Mouse (Mus musculus) induced T-regulatory cell, adult 2 months (primary cell): ENCODE measurements around the gene Gm37240.

Source experiments
- DNase-seq: peaks from one replicate; pipeline ENCODE4 v3.0.0-alpha.2; 2012; ENCODE audit warnings: low read depth

Gene Gm37240

DNA sequence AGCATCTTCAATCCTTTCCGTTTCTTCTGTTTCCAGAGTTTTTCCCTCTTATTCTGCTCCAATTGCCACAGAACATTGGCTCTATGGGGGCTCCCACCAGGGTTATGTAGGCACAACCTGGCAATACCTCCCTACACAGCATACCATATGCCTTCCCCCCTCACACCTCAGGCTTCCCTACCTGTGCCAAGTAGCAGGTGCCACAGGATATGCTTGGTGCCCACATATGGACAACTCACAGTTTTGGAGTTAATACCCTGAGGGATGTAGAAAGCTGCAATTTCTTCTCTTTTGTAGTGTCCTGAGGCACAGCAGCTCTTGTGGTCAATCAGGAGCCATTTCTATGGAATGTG is 488.9 kb downstream of the Gm37240 start:
- DNase-seq = no peak

GRCm38 (mm10) chr3:85397816-85398482 is 489.4 kb downstream of the Gm37240 start:
- DNase-seq = no peak

DNA sequence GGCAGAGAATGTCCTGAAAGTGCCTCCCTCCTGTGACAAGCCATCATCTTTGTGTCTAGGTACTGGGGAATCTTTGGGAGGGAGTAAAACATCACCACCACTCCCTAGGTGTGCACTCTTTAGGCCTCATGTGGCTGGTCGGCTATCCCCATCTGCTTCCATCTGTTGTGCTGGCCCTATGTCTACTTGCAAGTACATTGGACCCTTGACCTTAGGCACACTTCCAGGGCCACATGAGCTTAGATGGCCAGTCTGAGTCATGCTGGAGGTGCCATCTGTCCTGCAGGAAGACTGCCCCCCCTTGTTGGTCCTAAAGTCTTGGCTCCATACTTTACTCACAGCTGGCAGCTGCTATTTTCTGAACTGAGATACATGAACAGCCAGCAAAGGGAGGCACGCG is 493.9 kb downstream of the Gm37240 start:
- no peak for DNase-seq

DNA sequence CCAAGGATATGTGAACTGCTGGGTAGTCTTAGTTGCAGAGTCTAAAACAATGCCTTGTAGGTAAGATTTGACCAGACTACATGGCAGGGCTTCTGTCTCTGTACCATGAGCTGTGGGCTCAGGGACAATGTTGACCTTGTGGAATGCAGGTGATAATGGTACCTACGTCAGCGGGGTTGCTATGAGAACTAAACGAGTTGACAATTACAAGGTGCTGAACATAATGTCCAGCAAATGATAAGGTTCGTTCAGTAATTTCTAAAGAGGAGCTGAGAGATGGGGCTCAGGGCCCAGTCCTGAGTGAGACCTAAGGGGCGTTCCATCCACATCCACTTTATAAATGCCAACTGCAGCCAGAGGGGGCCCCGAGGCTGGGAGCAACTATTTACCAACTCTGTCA is 495.6 kb downstream of the Gm37240 start:
- DNase-seq = no peak

- no peak for DNase-seq
These were observed 496.2 kb downstream of the Gm37240 start for GRCm38 (mm10) chr3:85391111-85391510.

GRCm38 (mm10) chr3:85385371-85385770 is 501.9 kb downstream of the Gm37240 start:
- no peak for DNase-seq

GRCm38 (mm10) chr3:85383330-85383729 is 504.0 kb downstream of the Gm37240 start:
- DNase-seq = no peak

DNA sequence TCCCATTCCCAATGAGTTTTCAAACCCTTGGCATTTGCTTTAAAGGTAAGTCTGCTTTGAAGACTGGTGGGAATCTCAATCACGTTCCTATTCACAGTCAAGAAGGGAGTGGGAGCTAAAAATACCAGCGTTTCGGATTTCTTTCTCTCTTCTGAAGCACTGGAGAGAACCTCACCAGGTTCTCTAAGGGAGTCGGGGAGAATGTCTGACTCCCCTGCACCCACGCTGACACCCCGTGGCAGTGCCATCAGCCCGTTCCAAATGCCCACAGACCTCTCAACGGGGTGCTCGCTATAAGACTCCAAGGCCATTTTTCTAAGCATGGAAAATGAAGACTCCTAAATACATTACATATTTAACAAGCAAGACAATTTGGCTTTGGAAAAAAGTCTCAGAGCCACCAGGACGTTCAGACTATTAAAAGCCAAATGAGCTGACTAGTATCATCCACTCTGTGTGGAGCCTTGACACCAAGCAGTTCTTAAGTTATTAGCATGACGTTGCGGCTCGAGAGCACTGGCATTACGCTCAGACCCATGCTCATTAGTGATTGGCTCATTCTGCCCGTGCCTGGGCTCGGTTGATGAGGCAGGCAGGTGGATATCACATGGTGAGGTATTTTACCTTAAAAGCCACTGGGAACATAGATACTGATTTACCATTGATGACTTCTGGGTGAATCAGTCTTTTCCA is 508.5 kb downstream of the Gm37240 start:
- DNase-seq = no peak

GRCm38 (mm10) chr3:85377946-85378702 is 509.2 kb downstream of the Gm37240 start:
- DNase-seq = no peak

DNA sequence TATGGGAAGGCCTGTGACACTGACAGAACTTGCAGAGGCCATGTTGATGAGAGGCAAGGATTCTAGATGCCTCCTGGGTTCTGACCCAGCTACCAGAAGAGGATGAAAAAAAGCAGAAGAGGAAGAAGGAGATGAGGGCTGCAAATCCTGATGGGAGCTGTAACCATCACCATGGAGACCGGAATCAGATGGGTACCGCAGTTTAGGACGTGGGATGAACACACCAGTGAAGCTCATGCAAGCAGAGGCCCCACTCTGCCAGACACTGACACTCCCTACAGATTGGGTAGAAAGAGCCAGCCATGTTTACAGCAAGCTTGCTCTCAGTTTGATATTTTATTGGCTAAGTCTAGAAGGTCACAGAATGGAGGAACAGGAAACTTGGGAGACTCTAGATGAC is 509.8 kb downstream of the Gm37240 start:
- DNase-seq = no peak

- DNase-seq = no peak
These were observed 510.8 kb downstream of the Gm37240 start for GRCm38 (mm10) chr3:85376541-85376940.

GRCm38 (mm10) chr3:85373039-85373438 is 514.3 kb downstream of the Gm37240 start:
- DNase-seq = no peak

GRCm38 (mm10) chr3:85369847-85370246 is 517.5 kb downstream of the Gm37240 start:
- DNase-seq = no peak

- DNase-seq = no peak
These were observed 518.2 kb downstream of the Gm37240 start for GRCm38 (mm10) chr3:85369157-85369556.

GRCm38 (mm10) chr3:85368354-85369120 is 518.8 kb downstream of the Gm37240 start:
- no peak for DNase-seq

DNA sequence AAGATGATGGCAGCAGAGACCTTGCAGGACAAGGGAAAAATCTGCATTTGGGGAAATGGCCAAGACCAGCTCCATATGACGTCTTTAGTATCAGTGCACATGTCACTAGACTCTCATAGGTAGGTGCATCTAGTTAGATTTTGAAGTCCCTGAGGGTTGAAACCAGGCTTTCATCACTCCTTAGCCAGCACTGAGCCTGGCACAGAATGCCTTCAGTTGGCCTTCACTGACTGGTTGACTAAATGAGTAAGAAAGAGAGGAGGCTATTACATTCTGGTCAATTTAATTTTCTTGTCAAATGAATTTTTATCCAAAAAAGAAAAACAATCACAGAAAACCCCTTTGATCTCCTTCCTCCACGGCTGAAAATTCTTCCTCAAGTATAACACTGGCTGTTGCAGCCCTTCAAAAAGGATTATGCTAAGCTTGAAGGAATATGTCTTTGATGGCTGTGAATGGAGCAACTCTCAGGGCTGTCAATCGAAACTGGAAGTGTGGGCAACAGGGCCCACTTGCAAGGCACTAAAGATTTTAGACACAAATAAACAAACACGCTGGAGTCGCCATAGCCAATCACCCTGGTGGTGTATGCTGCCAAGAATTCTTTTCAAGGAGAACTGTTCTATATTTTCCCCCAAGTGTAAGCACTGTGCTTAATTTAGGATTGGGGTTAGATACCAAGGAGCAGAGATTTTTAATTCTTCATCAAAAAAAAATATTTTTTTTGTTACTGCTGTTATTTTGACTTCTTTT is 522.6 kb downstream of the Gm37240 start:
- no peak for DNase-seq

GRCm38 (mm10) chr3:85362883-85363282 is 524.4 kb downstream of the Gm37240 start:
- DNase-seq = no peak

DNA sequence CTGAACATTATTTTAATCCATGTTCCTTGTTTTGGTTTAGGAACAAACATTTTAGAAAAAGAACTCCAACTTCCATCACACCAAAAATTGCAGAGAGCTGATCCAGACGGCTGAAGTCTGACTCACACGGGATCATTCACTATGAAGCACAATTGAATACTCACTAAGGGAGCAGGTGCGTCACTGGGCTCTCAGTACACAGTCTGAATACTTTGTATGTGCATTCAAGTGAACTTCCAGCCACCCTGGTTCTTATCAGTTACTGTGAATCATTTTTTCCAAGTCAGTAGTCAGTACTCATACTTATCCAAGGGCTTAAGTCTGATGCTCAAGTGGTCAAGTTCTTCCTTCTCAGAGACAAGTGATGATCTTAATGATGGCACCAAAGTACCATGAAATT is 530.9 kb downstream of the Gm37240 start:
- no peak for DNase-seq

DNA sequence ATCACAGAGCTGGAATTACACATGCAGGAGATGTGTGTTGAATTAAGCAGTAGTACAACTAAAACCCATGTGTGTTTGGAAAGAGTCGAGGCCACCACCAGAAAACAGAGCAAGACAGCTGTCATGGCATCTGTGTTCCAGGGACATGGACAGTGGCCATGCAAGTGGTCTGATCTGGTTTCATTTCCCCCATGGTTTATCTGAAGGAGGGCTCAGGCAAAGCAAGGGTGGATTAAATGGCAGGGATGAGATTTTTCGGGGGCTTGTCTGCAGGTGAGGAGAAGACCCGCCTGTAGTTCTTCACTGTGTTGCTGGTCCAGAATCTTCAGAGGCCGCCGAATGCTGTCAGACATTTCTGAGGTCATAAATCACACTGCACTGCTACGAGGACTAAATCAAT is 539.3 kb downstream of the Gm37240 start:
- no peak for DNase-seq

DNA sequence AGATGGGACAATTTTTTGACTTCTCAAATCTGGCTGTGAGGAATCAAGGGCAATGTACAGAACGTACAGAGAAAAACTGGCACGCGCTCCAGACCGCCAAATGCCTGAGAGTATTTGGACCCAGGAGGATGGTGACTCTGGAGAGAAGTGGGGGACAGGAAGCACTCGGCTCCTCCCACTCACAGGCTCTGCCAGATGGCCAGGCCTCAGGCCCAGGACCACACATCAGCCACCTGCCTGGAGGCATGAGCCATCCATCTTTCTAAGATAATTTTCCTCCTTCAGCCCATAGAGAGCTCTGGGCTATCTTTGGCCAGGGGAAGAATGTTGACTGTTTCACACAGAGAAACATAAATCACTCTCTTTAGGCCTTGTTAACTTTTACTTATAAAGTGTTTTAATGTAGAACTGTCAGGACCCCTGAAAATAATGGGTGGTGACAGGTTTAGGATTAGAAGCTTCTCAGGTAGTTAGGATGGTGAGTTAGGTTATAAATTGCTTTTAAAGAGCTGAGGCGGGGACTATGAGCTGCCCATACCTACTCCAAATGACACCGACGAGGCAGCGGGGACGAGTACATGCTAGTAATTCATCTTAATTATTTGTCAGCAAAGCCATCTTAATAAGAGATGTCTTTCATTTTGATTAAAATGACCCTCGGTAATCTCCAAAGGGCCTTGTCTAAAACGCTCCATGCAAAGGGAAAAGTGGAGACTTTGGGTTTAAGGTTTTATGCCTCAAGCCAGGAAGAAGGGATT is 546.0 kb downstream of the Gm37240 start:
- no peak for DNase-seq

GRCm38 (mm10) chr3:85340491-85340890 is 546.8 kb downstream of the Gm37240 start:
- DNase-seq = no peak
